Mouse (Mus musculus) spleen, adult 18-20 months (tissue): Measurements from ENCODE around the gene Flt4.
"Not testable (repeated sequence)": the region's sequence is repeated elsewhere in the genome, so short reads cannot be mapped to it uniquely, and the experiment has no call there.

Experiments used
- DNase-seq, 2 experiments: peaks; one replicate each; pipeline ENCODE4 v3.0.0; 2022; ENCODE audit warnings: mixed read lengths in 2 of 2

The Flt4 gene

GRCm38 (mm10) chr11:49608938-49609867, at the start of gene Flt4:
Gene Flt4, plus strand, starts transcription at chr11:49609263.
- DNase-seq, result not testable (repeated sequence)

DNA sequence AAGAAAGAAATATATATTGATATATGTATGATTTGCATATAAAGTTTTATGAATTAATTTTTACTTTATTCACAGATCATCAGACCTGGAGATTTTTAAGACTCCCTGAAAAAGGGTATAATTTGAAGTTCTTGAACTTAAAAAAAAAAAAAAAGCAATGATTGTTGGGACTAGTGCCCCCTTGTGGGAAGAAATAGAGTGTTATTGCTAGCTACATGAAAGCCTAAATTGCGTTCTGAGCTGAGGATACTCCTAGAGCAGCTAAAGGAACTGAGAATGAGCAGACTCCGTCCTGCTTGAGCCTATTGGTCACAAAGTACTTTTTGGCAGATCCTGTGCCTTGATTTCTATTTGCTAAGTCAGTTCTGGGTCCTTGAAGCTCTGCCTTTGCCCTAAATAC, 34.0 kb upstream of the Flt4 start:
- DNase-seq, result not testable (repeated sequence)

GRCm38 (mm10) chr11:49580452-49580851, 28.6 kb upstream of the Flt4 start:
- DNase-seq, result not testable (repeated sequence)

GRCm38 (mm10) chr11:49590213-49590612, 18.9 kb upstream of the Flt4 start:
- no peak for DNase-seq

- DNase-seq, result not testable (repeated sequence)
Measured at GRCm38 (mm10) chr11:49597149-49597548, 11.9 kb upstream of the Flt4 start.

GRCm38 (mm10) chr11:49608306-49608705, 757 bp upstream of the Flt4 start:
- DNase-seq, result not testable (repeated sequence)

DNA sequence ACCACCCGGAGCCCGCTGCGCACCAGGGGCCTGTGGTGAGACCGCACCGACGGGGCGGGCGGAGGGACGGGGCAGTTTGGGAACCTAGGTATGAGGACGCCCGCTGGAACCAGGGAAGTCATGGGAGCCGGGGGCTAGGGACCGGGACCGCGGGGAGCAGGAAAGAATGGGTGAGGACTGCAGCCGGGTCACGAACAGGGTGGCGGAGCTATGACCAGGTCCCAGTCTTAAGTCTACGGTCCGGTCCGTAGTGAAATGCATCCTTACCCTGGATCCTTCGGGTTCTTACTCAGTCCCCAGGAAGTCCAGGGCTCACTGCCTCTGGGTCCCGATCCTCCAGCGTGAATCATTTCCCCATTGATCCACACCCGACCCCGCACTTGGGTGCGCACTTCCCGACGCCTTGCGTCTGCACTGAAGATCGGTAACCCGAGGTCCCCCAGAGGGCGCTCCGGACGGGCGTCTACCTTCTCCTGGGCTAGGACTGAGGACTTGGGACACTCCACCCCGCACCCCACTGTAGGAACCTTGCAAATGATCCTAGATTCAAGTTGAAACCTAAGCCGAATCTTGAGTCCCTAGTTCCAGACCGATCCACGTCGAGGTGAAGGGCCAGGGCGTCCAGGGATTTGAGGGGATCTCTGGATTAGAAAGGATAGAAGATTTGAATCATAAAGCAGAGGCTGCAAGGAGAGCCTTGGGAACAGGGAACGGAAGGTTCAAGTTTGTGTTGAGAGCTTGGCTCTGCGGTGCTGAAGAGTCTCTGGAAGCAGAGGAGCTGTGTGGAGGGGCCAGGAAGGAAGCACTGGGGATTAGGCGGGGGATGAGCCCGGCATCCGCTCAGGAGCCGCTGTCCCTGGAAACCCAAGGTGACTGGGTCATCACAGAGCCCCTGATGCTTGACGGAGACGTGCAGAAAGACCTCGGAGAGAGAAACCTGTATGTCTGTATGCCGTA, 1.1 kb downstream of the Flt4 start:
- not testable (repeated sequence) for DNase-seq

- not testable (repeated sequence) for DNase-seq
Measured at GRCm38 (mm10) chr11:49611349-49611748, 2.3 kb downstream of the Flt4 start.

- DNase-seq, result no peak
Measured at GRCm38 (mm10) chr11:49612154-49612553, 3.1 kb downstream of the Flt4 start.

- no peak for DNase-seq
Measured at GRCm38 (mm10) chr11:49613349-49613748, 4.3 kb downstream of the Flt4 start.

GRCm38 (mm10) chr11:49615856-49616725, 7.0 kb downstream of the Flt4 start:
- DNase-seq, result no peak

- no peak for DNase-seq
Measured at GRCm38 (mm10) chr11:49618476-49618875, 9.4 kb downstream of the Flt4 start.

GRCm38 (mm10) chr11:49621953-49622352, 12.9 kb downstream of the Flt4 start:
- no peak for DNase-seq

- no peak for DNase-seq
Measured at GRCm38 (mm10) chr11:49624156-49624555, 15.1 kb downstream of the Flt4 start.

- no peak for DNase-seq
Measured at GRCm38 (mm10) chr11:49625863-49626262, 16.8 kb downstream of the Flt4 start.

- no peak for DNase-seq
Measured at GRCm38 (mm10) chr11:49626748-49627147, 17.7 kb downstream of the Flt4 start.

GRCm38 (mm10) chr11:49631154-49631553, 22.1 kb downstream of the Flt4 start:
- no peak for DNase-seq

GRCm38 (mm10) chr11:49632256-49632655, 23.2 kb downstream of the Flt4 start:
- DNase-seq, result no peak

GRCm38 (mm10) chr11:49634101-49634500, 25.0 kb downstream of the Flt4 start:
- DNase-seq, result no peak

DNA sequence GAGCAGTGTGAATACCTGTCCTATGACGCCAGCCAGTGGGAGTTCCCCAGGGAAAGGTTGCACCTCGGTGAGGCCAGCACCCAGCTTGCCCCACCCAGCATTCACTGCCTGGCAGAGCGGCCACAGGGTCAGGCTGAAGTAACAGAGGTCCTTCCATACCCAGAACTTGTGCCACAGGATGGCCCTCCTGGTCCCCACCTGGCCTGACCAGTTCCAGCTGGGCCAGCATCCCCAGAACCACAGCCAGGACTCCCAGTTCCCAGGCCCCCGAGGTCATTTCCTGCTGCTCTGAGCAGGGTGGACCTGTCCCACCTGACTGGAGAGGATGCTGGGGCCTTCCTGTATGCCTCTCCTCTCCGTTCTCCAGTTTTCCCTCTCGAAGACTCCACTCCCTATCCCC, 26.6 kb downstream of the Flt4 start:
- DNase-seq, result no peak

DNA sequence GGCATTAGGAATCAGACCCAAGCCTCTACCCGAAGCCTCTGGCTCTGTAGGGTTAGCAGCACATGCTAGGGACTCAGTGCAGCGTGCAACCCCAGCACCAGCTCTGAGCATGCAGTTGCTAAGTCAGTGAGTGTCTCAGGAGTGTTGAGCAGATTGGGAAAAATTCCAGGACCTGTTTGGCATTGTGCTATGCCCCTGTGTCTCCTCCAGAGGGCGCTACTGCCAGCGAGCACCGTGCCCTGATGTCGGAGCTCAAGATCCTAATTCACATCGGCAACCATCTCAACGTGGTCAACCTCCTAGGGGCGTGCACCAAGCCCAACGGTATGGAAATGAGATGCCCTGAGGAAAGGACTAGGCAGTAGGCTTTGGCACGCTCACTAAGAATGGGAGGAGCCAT, 27.4 kb downstream of the Flt4 start:
- no peak for DNase-seq

GRCm38 (mm10) chr11:49645677-49646076, 36.6 kb downstream of the Flt4 start:
- DNase-seq, result no peak
